11 mouse cellular contexts compared by ENCODE assay signal in genomic region chr17:23572059-23572458, GRCm38 (mm10). TPM values are rescaled to one million over a fixed set of nuclear protein-coding genes. Genes with fewer than 3 reads are reported as not detected.
DNase-seq lines count a peak whose midpoint lies in the region; ATAC-seq and TF ChIP-seq lines count a peak whose summit lies in the region.
"Had no signal": no experiment of that assay in that cellular context is flagged by ENCODE, and none has a peak within 500 bp of the region (broad histone marks: within the 10 kb centered on the region; RNA-seq: fewer than 3 reads in every experiment).

No protein-coding gene starts in this region.

- H3K4me3 ChIP-seq in kidney, postnatal 0 days (replicated peaks; ENCODE audit: low read depth, low read length), result no peak overlapping the region
- no peak overlapping the region for H3K4me3 ChIP-seq in testis, adult 2 months (ENCODE audit: control insufficient read depth, low read depth, low read length)
- H3K4me3 ChIP-seq: erythroblast, embryonic 14.5 days; limb, embryonic 15.5 days had no signal

- peaks cover 22% of the 10 kb centered on the region for H3K36me3 ChIP-seq in kidney, postnatal 0 days (ENCODE audit: insufficient read depth, low read length)
- no peaks in the 10 kb centered on the region for H3K36me3 ChIP-seq in testis, adult 2 months (ENCODE audit: control insufficient read depth, insufficient read depth, low read length)

- no peaks in the 10 kb centered on the region for H3K9me3 ChIP-seq in kidney, postnatal 0 days (replicated peaks; ENCODE audit: low read length)
- H3K9me3 ChIP-seq: limb, embryonic 15.5 days had no signal

- 83% methylated on average over 6 of the region's 6 CpGs for WGBS in kidney, postnatal 0 days

- no peak for ATAC-seq in kidney, postnatal 0 days (replicated peaks; ENCODE audit: low FRiP score, low read depth)

- no peak overlapping the region for H3K4me2 ChIP-seq in kidney, postnatal 0 days (ENCODE audit: low read length)
- H3K4me2 ChIP-seq: limb, embryonic 15.5 days had no signal

- TF ChIP-seq CTCF in kidney, postnatal 0 days (IDR thresholded peaks at IDR 0.05; ENCODE audit: low read depth), result peak; percentile 51
- TF ChIP-seq CTCF in testis, adult 2 months (IDR thresholded peaks at IDR 0.05; ENCODE audit: control insufficient read depth, insufficient read depth, insufficient replicate concordance, low read depth, low read length), result 0 out of 2 replicates have a peak, but pooled peaks have one; percentile 12

- TF ChIP-seq POLR2A in testis, adult 2 months (IDR thresholded peaks at IDR 0.05; ENCODE audit: control insufficient read depth, low read depth, low read length), result no peak

- no peak overlapping the region for H3K9ac ChIP-seq in kidney, postnatal 0 days (ENCODE audit: low read depth, low read length)
- H3K9ac ChIP-seq: limb, embryonic 15.5 days had no signal

- H3K27ac ChIP-seq in kidney, postnatal 0 days, result no peak overlapping the region
- no peak overlapping the region for H3K27ac ChIP-seq in testis, adult 2 months (ENCODE audit: control insufficient read depth, insufficient read depth, low read depth, low read length)
- H3K27ac ChIP-seq: limb, embryonic 15.5 days had no signal

- DNase-seq in kidney, postnatal 0 days (ENCODE audit: low spot score), result no peak
- DNase-seq in kidney, postnatal 10 days, result no peak
- no peak for DNase-seq in testis, postnatal 10 days (ENCODE audit: low spot score)
- DNase-seq in NIH3T3 (ENCODE audit: low read depth), result peak; percentile 34
- DNase-seq in right cerebral cortex, adult 18-20 months, result no peak
- DNase-seq in layer of hippocampus, adult 11-12 months (ENCODE audit: low spot score), result no peak
- DNase-seq: cerebellum, adult 9-10 months; heart, postnatal 10 days had no signal

- H3K27me3 ChIP-seq in kidney, postnatal 0 days (ENCODE audit: insufficient read depth, low read length), result no peaks in the 10 kb centered on the region
- H3K27me3 ChIP-seq in testis, adult 2 months (ENCODE audit: control insufficient read depth, insufficient read depth, low read length), result no peaks in the 10 kb centered on the region
- H3K27me3 ChIP-seq: limb, embryonic 15.5 days had no signal

- no peaks in the 10 kb centered on the region for H3K4me1 ChIP-seq in kidney, postnatal 0 days (replicated peaks; ENCODE audit: insufficient read depth, low read length)
- H3K4me1 ChIP-seq in testis, adult 2 months (ENCODE audit: control insufficient read depth, insufficient read depth, low read length), result no peaks in the 10 kb centered on the region; the same call in none of the 2 replicates
- H3K4me1 ChIP-seq: limb, embryonic 15.5 days had no signal

RNA-seq across cellular contexts. Expression of gene Zfp213, which starts 8.0 kb away (rescaled TPM):
- polyA plus RNA-seq in kidney, postnatal 0 days (2015; fragmentation: Nextera tagmentation; extraction: Ambion mirVana), result 16.8 and 19.1 TPM in 2 replicates
- 3.5 and 3.7 TPM in 2 replicates for polyA plus RNA-seq in testis, adult 2 months (2012; rRNA removed)

RNA-seq across cellular contexts. Expression of gene Zfp13, which starts 27.2 kb away (rescaled TPM):
- 12.6 and 14.3 TPM in 2 replicates for polyA plus RNA-seq in kidney, postnatal 0 days (2015; fragmentation: Nextera tagmentation; extraction: Ambion mirVana)
- polyA plus RNA-seq in testis, adult 2 months (2012; rRNA removed), result 45.3 and 57.6 TPM in 2 replicates

RNA-seq across cellular contexts. Expression of gene Zscan10, which starts 28.6 kb away (rescaled TPM):
- polyA plus RNA-seq in kidney, postnatal 0 days (2015; fragmentation: Nextera tagmentation; extraction: Ambion mirVana), result not detected in 2 replicates
- polyA plus RNA-seq in testis, adult 2 months (2012; rRNA removed), result 4.5 and 4.9 TPM in 2 replicates
- polyA plus RNA-seq: erythroblast, embryonic 14.5 days had no signal
